Mouse (Mus musculus): Measurements from ENCODE around the gene Cspg5.
A peak's percentile ranks its signal among the peaks of the same experiment; 100 is the strongest.

The Cspg5 gene

DNA sequence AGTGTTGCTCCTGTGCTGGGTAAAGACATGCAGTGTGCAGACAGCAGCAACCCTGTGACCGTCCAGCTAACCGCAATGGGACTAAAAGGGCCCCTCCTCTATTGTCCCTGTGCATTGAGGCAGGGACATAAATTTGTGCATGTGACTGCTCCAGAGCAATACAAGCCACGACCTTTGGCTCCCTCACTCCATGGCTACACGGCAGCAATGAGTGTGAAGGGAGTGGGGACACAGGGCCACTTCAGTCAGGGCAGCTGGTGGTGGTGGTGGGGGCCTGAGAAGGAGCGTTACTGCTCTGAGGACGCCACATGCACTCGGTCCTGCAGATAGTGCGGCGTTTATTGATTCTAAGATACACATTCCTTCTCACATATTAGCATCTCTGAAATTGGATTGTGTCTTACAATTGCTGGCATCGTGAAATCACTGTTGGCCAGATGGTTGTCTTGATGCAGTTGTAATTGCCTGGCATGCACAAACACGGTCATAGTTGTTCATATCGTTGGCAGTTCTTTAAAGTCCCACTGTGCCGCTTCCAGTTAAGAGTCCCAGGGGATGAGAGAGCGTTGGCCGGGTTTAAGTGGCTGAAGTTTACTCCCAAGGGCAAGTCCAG is 11.9 kb downstream of the Cspg5 start:
- no peak for DNase-seq

DNA sequence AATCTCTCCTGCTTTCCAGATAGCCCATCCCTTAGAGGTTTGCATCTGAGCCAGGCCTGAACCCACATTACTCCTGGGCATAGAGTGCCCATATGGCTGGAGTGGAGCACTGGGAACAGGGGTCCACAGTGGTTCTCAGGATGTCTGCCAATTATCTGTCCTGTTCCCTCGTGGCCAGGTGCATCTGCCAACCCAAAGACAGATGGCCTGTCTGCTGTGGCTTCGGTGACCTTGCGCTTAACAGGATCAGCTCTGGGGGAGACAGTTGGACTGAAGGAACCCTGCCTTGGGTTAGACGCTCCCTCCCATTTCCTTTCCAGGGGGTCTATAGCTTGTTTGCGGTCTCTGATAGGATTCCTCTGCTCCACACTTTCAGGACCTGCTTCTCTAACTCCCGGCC is 15.1 kb downstream of the Cspg5 start:
- DNase-seq: peak; percentile 79

- DNase-seq: no peak
Measured at GRCm38 (mm10) chr9:110259118-110259517, 15.5 kb downstream of the Cspg5 start.

- no peak for DNase-seq
Measured at GRCm38 (mm10) chr9:110263181-110263580, 19.6 kb downstream of the Cspg5 start.

DNA sequence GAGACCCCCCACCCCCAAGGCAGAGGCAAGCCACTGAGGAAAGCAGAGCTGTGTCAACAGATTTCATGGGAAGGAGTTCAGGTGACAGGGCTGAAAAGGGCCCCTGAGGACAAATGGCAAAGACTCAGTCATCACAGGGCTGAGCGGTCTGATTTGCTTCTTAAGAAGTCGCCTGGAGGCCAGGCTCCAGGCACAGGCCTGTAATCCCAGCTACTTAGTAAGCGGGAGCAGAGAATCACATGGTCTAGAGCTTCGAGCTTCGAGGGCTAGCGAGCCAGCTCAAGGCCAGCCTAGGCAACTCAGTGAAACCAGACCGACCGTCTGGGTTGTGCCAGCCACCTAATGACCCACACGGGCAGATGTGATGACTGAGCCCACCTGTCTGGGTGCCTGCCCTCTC is 21.4 kb downstream of the Cspg5 start:
- DNase-seq: no peak

DNA sequence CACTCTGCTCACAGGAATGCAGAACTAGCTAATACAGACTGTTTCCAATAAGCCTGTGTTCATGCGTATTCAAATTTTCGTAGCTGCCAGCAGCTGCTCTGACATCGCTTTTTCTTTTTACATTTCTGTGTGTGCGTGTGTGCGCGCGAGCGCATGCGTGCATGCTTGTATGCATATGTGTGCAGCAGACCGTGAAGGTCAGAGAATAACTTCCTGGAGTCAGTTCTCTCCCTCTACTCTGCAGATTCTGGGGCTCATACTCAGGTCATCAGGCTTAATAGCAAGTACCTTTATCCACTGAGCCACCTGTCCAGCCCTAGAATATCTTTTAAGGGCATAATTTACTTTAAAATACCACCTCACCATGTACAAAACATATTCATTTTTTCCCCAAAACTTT is 24.8 kb downstream of the Cspg5 start:
- no peak for DNase-seq

DNA sequence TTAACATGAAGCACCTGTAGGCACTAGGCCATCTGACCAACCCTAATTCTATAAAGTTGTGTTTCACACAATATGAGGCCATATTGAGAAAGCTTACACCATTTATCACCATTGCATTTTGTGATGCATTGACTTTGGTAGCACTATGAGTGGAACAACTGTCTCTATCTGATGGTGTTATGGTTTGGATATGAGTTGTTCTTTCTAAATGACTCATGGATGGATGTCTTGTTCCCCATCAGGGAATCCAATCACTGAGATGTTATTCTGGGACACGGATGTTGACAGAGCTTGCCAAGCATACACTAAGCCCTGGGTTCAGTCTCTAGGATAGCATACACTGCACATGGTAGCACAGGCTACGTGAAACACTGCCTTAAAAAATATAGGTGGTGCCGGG is 28.7 kb downstream of the Cspg5 start:
- DNase-seq: no peak

DNA sequence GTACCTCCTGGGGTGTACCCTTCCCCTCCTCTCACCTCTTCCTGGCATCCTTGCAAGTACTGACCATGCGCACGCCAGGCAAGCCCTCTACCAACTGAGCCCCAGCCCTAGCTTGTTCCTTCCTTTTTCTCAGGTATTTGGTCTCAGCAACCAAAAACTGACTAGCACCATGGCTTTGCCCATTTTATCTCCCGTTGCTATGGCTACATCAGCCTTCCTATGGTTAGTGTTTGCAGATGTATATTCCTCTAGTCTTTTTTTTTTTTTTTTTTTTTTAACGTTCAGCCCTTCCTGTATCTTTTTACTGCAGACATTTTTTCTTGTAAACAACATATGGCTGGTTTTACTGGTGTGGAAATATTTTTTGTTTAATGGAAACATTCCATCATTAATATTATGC is 29.9 kb downstream of the Cspg5 start:
- DNase-seq: no peak

GRCm38 (mm10) chr9:110275882-110276281 is 32.3 kb downstream of the Cspg5 start:
- DNase-seq: no peak

- no peak for DNase-seq
Measured at GRCm38 (mm10) chr9:110277431-110277881, 33.9 kb downstream of the Cspg5 start.

GRCm38 (mm10) chr9:110284075-110284697 is 40.6 kb downstream of the Cspg5 start:
- DNase-seq: no peak

DNA sequence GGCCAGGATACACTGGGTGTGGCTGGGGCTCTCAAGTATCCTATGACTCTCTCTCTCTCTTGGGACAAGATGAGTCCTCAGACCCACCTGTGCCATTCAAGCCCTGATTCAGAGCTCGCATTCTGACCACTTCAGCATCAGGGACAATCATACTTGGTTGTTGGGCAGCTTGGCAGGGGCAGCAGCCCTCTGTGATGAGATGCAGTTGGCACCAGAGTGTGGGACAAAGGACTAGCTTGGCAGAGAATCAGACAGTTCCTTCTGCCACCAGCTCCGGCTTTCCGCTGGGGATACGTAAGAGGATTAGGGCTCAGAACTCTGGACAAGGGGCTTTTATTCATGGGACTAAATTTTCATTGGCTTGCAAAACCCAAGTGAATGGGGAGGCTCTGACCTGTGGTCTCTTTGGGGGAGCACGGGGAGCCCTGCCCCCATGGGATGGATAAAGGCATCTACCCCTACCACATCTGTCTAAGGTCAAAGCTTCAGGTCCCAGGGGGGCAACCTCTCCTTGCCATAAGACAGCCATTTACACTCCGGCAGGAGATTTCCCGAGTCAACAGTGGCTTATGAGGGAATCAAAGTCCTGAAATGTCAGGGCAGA is 43.8 kb downstream of the Cspg5 start:
- DNase-seq: peak; percentile 77

- DNase-seq: no peak
Measured at GRCm38 (mm10) chr9:110293254-110293718, 49.7 kb downstream of the Cspg5 start.

GRCm38 (mm10) chr9:110293873-110294415 is 50.4 kb downstream of the Cspg5 start:
- DNase-seq: no peak

DNA sequence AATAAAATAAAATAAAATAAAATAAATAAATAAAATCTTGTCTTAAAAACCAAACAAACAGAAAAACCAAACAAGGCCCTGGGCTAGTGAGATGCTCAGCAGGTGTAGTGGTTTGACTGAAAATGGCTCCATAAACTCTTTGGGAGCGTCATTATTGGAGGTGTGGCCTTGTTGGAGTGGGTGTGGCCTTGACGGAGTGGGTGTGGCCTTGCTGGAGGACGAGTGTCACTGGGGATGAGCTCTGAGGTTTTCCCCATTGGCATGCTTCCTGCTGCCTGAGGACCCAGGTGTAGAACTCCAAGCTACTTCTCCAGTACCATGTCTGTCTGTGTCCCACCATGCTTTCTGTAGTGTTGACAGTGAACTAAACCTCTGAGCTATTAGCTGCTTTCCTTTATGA is 51.2 kb downstream of the Cspg5 start:
- no peak for DNase-seq

GRCm38 (mm10) chr9:110296867-110297627 is 53.5 kb downstream of the Cspg5 start:
- peak; percentile 74 for DNase-seq

DNA sequence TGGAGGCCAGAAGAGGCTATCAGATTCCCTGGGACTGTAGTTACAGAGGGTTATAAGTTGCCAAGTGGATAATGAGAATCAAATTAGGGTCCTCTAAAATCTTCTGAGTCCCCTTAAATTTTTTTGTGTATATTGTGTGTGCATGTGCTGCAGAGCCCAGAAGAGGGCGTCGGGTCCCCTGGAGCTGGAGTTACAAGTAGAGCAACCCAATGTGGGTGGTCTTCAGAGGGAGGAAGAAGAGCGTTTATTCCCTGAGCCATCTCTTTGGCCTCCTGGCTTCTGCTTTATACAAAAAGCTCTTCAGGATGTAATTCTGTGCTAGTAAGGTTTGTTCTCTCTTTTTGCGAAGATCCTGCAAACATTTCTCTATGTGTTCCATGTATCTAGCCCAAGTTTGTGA is 60.9 kb downstream of the Cspg5 start:
- DNase-seq: peak; percentile 53

GRCm38 (mm10) chr9:110304969-110305651 is 61.5 kb downstream of the Cspg5 start, which contains the start of gene Elp6:
TSS of gene Elp6 (plus strand) at chr9:110305173.
- peak; percentile 94 for DNase-seq

GRCm38 (mm10) chr9:110306371-110306770 is 62.8 kb downstream of the Cspg5 start:
- DNase-seq: peak; percentile 38

Data from cerebellum, adult 11-12 months (tissue).